In genomic region chr17:56425941-56426340, GRCm38 (mm10) we compare ENCODE assay signal across 7 mouse cellular contexts. TPM values are rescaled to one million over a fixed set of nuclear protein-coding genes. Genes with fewer than 3 reads are reported as not detected.
DNase-seq lines count a peak whose midpoint lies in the region; ATAC-seq and TF ChIP-seq lines count a peak whose summit lies in the region.

No protein-coding gene starts in this region.

- TF ChIP-seq POLR2A in small intestine, adult 2 months (IDR thresholded peaks at IDR 0.05; ENCODE audit: low read depth, low read length), result no peak

- ATAC-seq in lung, embryonic 14.5 days (ENCODE audit: insufficient read depth), result no peak; the same call in 1 of the 2 replicates
- no peak for ATAC-seq in forebrain, embryonic 12.5 days (ENCODE audit: low FRiP score)
- no peak; the same call in 1 of the 2 replicates for ATAC-seq in limb, embryonic 13.5 days (ENCODE audit: low FRiP score, low read depth)

- intact Hi-C loops in gastrocnemius, postnatal 36 days (cut with DNase I), result loop anchor here (1.0 to 5.0 kb wide), 3 partner anchors 19 to 126 kb away; partner anchors contain the start of gene Gm20219

- DNase-seq in lung, embryonic 14.5 days, result no peak
- no peak for DNase-seq in lung, postnatal 25 days (ENCODE audit: low spot score)
- DNase-seq in adrenal gland, postnatal 4 days (ENCODE audit: low spot score in 2 of 2), result no peak
- DNase-seq in gastrocnemius, postnatal 36 days, result no peak

- H3K36me3 ChIP-seq in lung, embryonic 14.5 days (ENCODE audit: insufficient read depth), result peaks cover 83% of the 10 kb centered on the region
- peaks cover 93% of the 10 kb centered on the region for H3K36me3 ChIP-seq in forebrain, embryonic 12.5 days (replicated peaks)
- H3K36me3 ChIP-seq in limb, embryonic 13.5 days, result peaks cover 73% of the 10 kb centered on the region
- no peaks in the 10 kb centered on the region for H3K36me3 ChIP-seq in small intestine, adult 2 months (ENCODE audit: control insufficient read depth, insufficient read depth, low read length)

- peak overlapping the region; percentile 57 for H3K9ac ChIP-seq in lung, embryonic 14.5 days
- H3K9ac ChIP-seq in forebrain, embryonic 12.5 days, result peak overlapping the region; percentile 41
- H3K9ac ChIP-seq in limb, embryonic 13.5 days, result peak overlapping the region; percentile 78

- no peaks in the 10 kb centered on the region for H3K9me3 ChIP-seq in lung, embryonic 14.5 days (ENCODE audit: low read depth, low read length)
- H3K9me3 ChIP-seq in forebrain, embryonic 12.5 days, result no peaks in the 10 kb centered on the region
- H3K9me3 ChIP-seq in limb, embryonic 13.5 days, result no peaks in the 10 kb centered on the region

- 31% methylated on average over 3 of the region's 3 CpGs for WGBS in lung, embryonic 14.5 days
- 35% methylated on average over 3 of the region's 3 CpGs for WGBS in forebrain, embryonic 12.5 days
- WGBS in limb, embryonic 13.5 days, result 28% methylated on average over 3 of the region's 3 CpGs
- WGBS in small intestine, adult 2 months, result 43% methylated on average over 3 of the region's 3 CpGs

- TF ChIP-seq CTCF in lung, embryonic 14.5 days (IDR thresholded peaks at IDR 0.05; ENCODE audit: low read depth), result no peak
- TF ChIP-seq CTCF in small intestine, adult 2 months (IDR thresholded peaks at IDR 0.05; ENCODE audit: extremely low read depth, insufficient read length, insufficient replicate concordance, low read depth, low read length), result no peak

- peak overlapping the region; percentile 42 for H3K4me3 ChIP-seq in lung, embryonic 14.5 days (ENCODE audit: low read depth, low read length)
- H3K4me3 ChIP-seq in forebrain, embryonic 12.5 days (replicated peaks), result peak overlapping the region; percentile 42
- H3K4me3 ChIP-seq in limb, embryonic 13.5 days, result peak overlapping the region; percentile 56
- H3K4me3 ChIP-seq in small intestine, adult 2 months (ENCODE audit: low read depth, low read length), result peak overlapping the region; percentile 78

- H3K27ac ChIP-seq in lung, embryonic 14.5 days (ENCODE audit: low read depth), result peak overlapping the region; percentile 75; the same call in 1 of the 2 replicates
- peak overlapping the region; percentile 81 for H3K27ac ChIP-seq in forebrain, embryonic 12.5 days
- H3K27ac ChIP-seq in limb, embryonic 13.5 days, result peak overlapping the region; percentile 73; the same call in 1 of the 2 replicates
- H3K27ac ChIP-seq in small intestine, adult 2 months (ENCODE audit: insufficient read depth, low read depth, low read length), result no peak overlapping the region

- no peaks in the 10 kb centered on the region for H3K27me3 ChIP-seq in lung, embryonic 14.5 days (ENCODE audit: insufficient read depth, low read length)
- H3K27me3 ChIP-seq in forebrain, embryonic 12.5 days, result peaks cover 23% of the 10 kb centered on the region
- H3K27me3 ChIP-seq in limb, embryonic 13.5 days, result no peaks in the 10 kb centered on the region
- H3K27me3 ChIP-seq in small intestine, adult 2 months (ENCODE audit: control insufficient read depth, insufficient read depth, low read length), result no peaks in the 10 kb centered on the region

- peak overlapping the region; percentile 73 for H3K4me2 ChIP-seq in lung, embryonic 14.5 days
- H3K4me2 ChIP-seq in forebrain, embryonic 12.5 days, result peak overlapping the region; percentile 66
- peak overlapping the region; percentile 87 for H3K4me2 ChIP-seq in limb, embryonic 13.5 days (replicated peaks)

- H3K4me1 ChIP-seq in lung, embryonic 14.5 days (ENCODE audit: insufficient read depth), result peaks cover 6% of the 10 kb centered on the region
- H3K4me1 ChIP-seq in forebrain, embryonic 12.5 days, result peaks cover 21% of the 10 kb centered on the region
- H3K4me1 ChIP-seq in limb, embryonic 13.5 days, result peaks cover 21% of the 10 kb centered on the region
- peaks cover 9% of the 10 kb centered on the region for H3K4me1 ChIP-seq in small intestine, adult 2 months (ENCODE audit: control insufficient read depth, insufficient read depth, insufficient read length, low read length)

RNA-seq across cellular contexts. Expression of gene Ptprs, which starts 50.3 kb away (rescaled TPM):
- 96.8 and 112 TPM in 2 replicates for polyA plus RNA-seq in lung, embryonic 14.5 days (2014; fragmentation: Nextera tagmentation; extraction: Ambion mirVana)
- 330 and 331 TPM in 2 replicates for polyA plus RNA-seq in forebrain, embryonic 12.5 days (2016; fragmentation: Nextera tagmentation; extraction: Ambion mirVana)
- polyA plus RNA-seq in limb, embryonic 13.5 days (2015; fragmentation: Nextera tagmentation; extraction: Ambion mirVana), result 100 and 106 TPM in 2 replicates
- polyA plus RNA-seq in small intestine, adult 2 months (2012; rRNA removed), result 42.5 and 54.1 TPM in 2 replicates
- 100 to 1,000 TPM; 176 to 208 TPM for total RNA-seq in adrenal gland, postnatal 4 days (2021)
- total RNA-seq in gastrocnemius, postnatal 36 days (2021), result 10 to 100 TPM; 35.0 to 45.6 TPM
